Mouse (Mus musculus) liver, postnatal 0 days (tissue): ENCODE measurements at regions not wholly inside any gene's neighbourhood (a gene's known extent, or its start where the extent isn't known, plus 50 kb on each side); places are given as distances from the start of the nearest gene placed in this dataset.

Experiments used
- CTCF ChIP-seq: sonication (generic); IDR thresholded peaks from 2 replicates; pipeline ENCODE4 v1.5.1; 2016; ENCODE audit warnings: antibody characterized with exemption, low read depth
- EP300 ChIP-seq: IDR thresholded peaks from 2 replicates; pipeline ENCODE4 v1.6.1; 2016; ENCODE audit warnings: antibody characterized with exemption, low read depth, mild to moderate bottlenecking

DNA sequence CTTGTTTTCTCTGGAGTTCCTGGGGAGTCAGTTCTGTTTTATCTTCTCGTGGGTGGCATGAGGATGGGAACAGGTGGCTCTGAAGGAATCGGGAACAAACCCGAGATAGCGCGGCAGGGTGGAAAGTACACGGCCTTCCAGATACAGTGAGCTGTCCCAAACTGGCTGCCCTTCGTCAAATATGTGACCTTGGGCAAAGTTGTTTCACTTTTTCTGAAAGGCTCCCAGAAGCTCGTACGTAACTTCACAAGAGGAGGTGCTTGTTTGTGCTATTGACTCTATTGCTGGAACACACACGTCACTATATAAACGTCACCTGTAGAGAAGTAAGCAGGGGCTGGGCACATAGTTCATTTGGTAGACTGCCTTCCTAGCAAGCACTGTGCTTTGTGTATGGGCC is 49.9 kb upstream of the Gm2310 start:
- TF ChIP-seq CTCF (no peak), EP300 (no peak)
